8 mouse cellular contexts compared by ENCODE assay signal in the genomic region with DNA sequence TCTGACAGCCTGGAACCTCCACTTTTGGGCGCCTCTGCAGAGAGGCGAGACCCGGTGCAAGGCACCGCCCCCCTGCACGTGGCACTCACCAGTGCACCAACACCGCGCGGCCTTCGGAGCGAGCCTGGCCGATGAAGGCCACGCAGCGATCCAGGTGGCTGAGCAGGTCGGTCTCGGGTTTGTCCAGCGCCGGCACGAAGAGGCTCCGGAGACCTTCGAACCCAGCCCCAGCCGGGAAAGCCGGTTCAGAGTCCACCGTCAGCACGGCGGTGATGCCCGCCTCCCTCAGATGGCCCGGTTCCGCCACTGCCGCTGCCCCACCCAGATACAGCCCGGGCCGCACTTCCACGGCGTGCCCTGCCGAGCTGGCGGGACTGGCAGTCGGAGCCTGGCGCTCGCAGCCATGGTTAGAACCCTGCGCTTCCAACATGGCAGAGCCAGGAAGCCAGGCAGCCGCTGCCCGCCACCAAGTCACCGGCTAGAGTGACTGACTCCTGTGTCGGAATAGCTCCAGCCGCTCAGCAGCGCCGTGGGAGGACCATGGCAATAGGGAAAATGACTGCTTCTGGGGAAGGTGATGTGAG. TPM values are rescaled to one million over a fixed set of nuclear protein-coding genes. Genes with fewer than 3 reads are reported as not detected.
A peak's percentile ranks its signal among the peaks of the same experiment; 100 is the strongest.
DNase-seq lines count a peak whose midpoint lies in the region; ATAC-seq lines count a peak whose summit lies in the region.

Gene Gm26620 (plus strand): TSS at position 88 of the 584 bp plus-strand sequence.
Gene Dusp12 (minus strand): TSS at position 563 of the 584 bp plus-strand sequence.

- H3K9ac ChIP-seq in intestine, embryonic 15.5 days, result peak within 1 kb of the TSS; percentile 83

- no peaks in the 10 kb centered on the region for H3K9me3 ChIP-seq in intestine, embryonic 15.5 days

- no peaks in the 10 kb centered on the region for H3K4me1 ChIP-seq in intestine, embryonic 15.5 days (replicated peaks)

- ATAC-seq in intestine, embryonic 15.5 days, result peak; percentile 90

- H3K4me2 ChIP-seq in intestine, embryonic 15.5 days (replicated peaks), result peak within 1 kb of the TSS; percentile 59

- peak within 1 kb of the TSS; percentile 91 for H3K27ac ChIP-seq in intestine, embryonic 15.5 days

- peaks cover 7% of the 10 kb centered on the region; the same call in 1 of the 2 replicates for H3K36me3 ChIP-seq in intestine, embryonic 15.5 days

- H3K4me3 ChIP-seq in intestine, embryonic 15.5 days (replicated peaks), result peak within 1 kb of the TSS; percentile 81

- no peaks in the 10 kb centered on the region for H3K27me3 ChIP-seq in intestine, embryonic 15.5 days (replicated peaks)

- intact Hi-C loops in gastrocnemius, postnatal 36 days (cut with DNase I), result no loop called here
- intact Hi-C loops in left cerebral cortex, postnatal 25 days (cut with DNase I), result no loop called here

- under 1% methylated on average over 46 of the region's 46 CpGs for WGBS in intestine, embryonic 15.5 days

- DNase-seq in adrenal gland, postnatal 10 days, result peak; percentile 90
- peak; percentile 89 for DNase-seq in embryo, embryonic 9.5 days (ENCODE audit: extremely low spot score)
- peak; percentile 68 to 73 for DNase-seq in gastrocnemius, postnatal 36 days
- peak; percentile 90 to 95 for DNase-seq in left cerebral cortex, postnatal 25 days (ENCODE audit: low spot score in 2 of 2)
- peak; percentile 86 for DNase-seq in mesoderm, embryonic 11.5 days (ENCODE audit: low read depth, low spot score)
- DNase-seq in right cerebral cortex, postnatal 25 days, result peak; percentile 88
- peak; percentile 92 for DNase-seq in yolk sac, embryonic 10.5 days (ENCODE audit: low spot score)

RNA-seq across cellular contexts. Expression of gene Gm26620, which starts in this region (rescaled TPM):
- total RNA-seq in adrenal gland, postnatal 10 days (2021), result under 1 TPM; 0.45 to 0.76 TPM
- total RNA-seq in gastrocnemius, postnatal 36 days (2021), result under 1 TPM in 1 of 2 experiments, not detected in 1; 0.54 TPM
- 2.2 and 2.4 TPM in 2 replicates for polyA plus RNA-seq in intestine, embryonic 15.5 days (2015; fragmentation: Nextera tagmentation; extraction: Ambion mirVana)
- total RNA-seq in left cerebral cortex, postnatal 25 days (2021), result 1 to 10 TPM in 1 of 2 experiments, under 1 TPM in 1; 0.43 to 1.4 TPM

RNA-seq across cellular contexts. Expression of gene Dusp12, which starts in this region (rescaled TPM):
- 10 to 100 TPM; 14.0 to 17.7 TPM for total RNA-seq in adrenal gland, postnatal 10 days (2021)
- 1 to 10 TPM; 3.6 to 4.1 TPM for total RNA-seq in gastrocnemius, postnatal 36 days (2021)
- 61.1 and 62.9 TPM in 2 replicates for polyA plus RNA-seq in intestine, embryonic 15.5 days (2015; fragmentation: Nextera tagmentation; extraction: Ambion mirVana)
- 10 to 100 TPM; 14.4 to 17.9 TPM for total RNA-seq in left cerebral cortex, postnatal 25 days (2021)

Comparison
In these comparisons a context has a peak if more than half of its experiments do, and no peak if none do; other contexts are left out.
1. Peak in every context shown above with its lines: DNase-seq, ATAC-seq, H3K4me3 ChIP-seq and H3K27ac ChIP-seq.